Mouse (Mus musculus) CH12.LX (cell line): ENCODE data around the gene Eif1. TPM values are rescaled to one million over a fixed set of nuclear protein-coding genes. Genes with fewer than 3 reads are reported as not detected.

Experiments
- DNase-seq: peaks from one replicate; pipeline ENCODE4 v3.0.0-alpha.2; 2013; ENCODE audit errors: extremely low read depth
- H3K27ac ChIP-seq: 2 replicates; pipeline ENCODE4 v1.5.1; 2012; ENCODE audit warnings: low read depth, mild to moderate bottlenecking, control low read depth, moderate library complexity; ENCODE audit not compliant: insufficient read depth
- H3K27me3 ChIP-seq: replicated peaks from 2 replicates; pipeline ENCODE3; 2012; ENCODE audit warnings: inconsistent platforms
- H3K36me3 ChIP-seq, 2 experiments: replicated peaks in 1 of 2; 2 replicates each; pipeline versions ENCODE3 to v1.6.1; 2012; ENCODE audit warnings: inconsistent platforms in 1 of 2, low read length in 1 of 2, mild to moderate bottlenecking in 1 of 2, mixed read lengths in 1 of 2, moderate library complexity in 1 of 2; ENCODE audit not compliant: control insufficient read depth in 1 of 2, insufficient read depth in 1 of 2
- H3K4me1 ChIP-seq, 2 experiments: 2 replicates each; pipeline ENCODE4 v1.6.1; 2012; ENCODE audit warnings: inconsistent platforms in 1 of 2, moderate library complexity in 1 of 2; ENCODE audit not compliant: insufficient read depth in 2 of 2, control insufficient read depth in 1 of 2
- H3K4me2 ChIP-seq: 2 replicates; pipeline ENCODE4 v1.6.1; 2012; ENCODE audit warnings: low read depth, mild to moderate bottlenecking, control low read depth; ENCODE audit not compliant: poor library complexity, insufficient read depth, severe bottlenecking
- H3K4me3 ChIP-seq, 3 experiments: fragments of 150-350 bp in 1 of 3; sonication (generic) in 1 of 3; replicated peaks in 1 of 3; 2 replicates each; pipeline versions ENCODE3 to v1.5.1; 2011 to 2012; ENCODE audit warnings: low read depth in 2 of 3, low read length in 2 of 3, mild to moderate bottlenecking in 2 of 3, moderate library complexity in 2 of 3, control low read depth in 1 of 3, improper control_type of control experiment in 1 of 3, inconsistent platforms in 1 of 3, mixed read lengths in 1 of 3; ENCODE audit not compliant: poor library complexity in 1 of 3
- H3K79me2 ChIP-seq: replicated peaks from 2 replicates; pipeline ENCODE4 v1.6.1; 2012; ENCODE audit warnings: mild to moderate bottlenecking, moderate library complexity; ENCODE audit not compliant: control insufficient read depth, poor library complexity, insufficient read depth, severe bottlenecking; ENCODE audit errors: extremely low read depth
- H3K9ac ChIP-seq: 2 replicates; pipeline ENCODE4 v1.6.1; 2012; ENCODE audit warnings: low read depth, mild to moderate bottlenecking, control low read depth, moderate library complexity; ENCODE audit not compliant: insufficient read depth
- H3K9me3 ChIP-seq: replicated peaks from 2 replicates; pipeline ENCODE3; 2012; ENCODE audit warnings: low read length, inconsistent platforms, mixed read lengths
- CHD2 ChIP-seq: IDR thresholded peaks from 2 replicates; pipeline ENCODE4 v1.6.1; 2011; ENCODE audit warnings: low read length, improper control_type of control experiment
- CTCF ChIP-seq, 2 experiments: IDR thresholded peaks in 1 of 2; conservative IDR thresholded peaks in 1 of 2; 2 replicates each; pipeline ENCODE4 v1.5.1; 2011 to 2012; ENCODE audit warnings: low read depth in 2 of 2, low read length in 2 of 2, improper control_type of control experiment in 1 of 2, inconsistent platforms in 1 of 2, mild to moderate bottlenecking in 1 of 2, moderate library complexity in 1 of 2
- E2F4 ChIP-seq: IDR thresholded peaks from 2 replicates; pipeline ENCODE4 v1.6.1; 2011; ENCODE audit warnings: low read depth, low read length, improper control_type of control experiment; ENCODE audit not compliant: insufficient replicate concordance
- ELF1 ChIP-seq: IDR thresholded peaks from 2 replicates; pipeline ENCODE4 v1.6.1; 2014; ENCODE audit warnings: low read depth, mild to moderate bottlenecking, inconsistent platforms, low read length, improper control_type of control experiment
- ETS1 ChIP-seq: conservative IDR thresholded peaks from 2 replicates; pipeline ENCODE4 v1.6.1; 2012; ENCODE audit warnings: low read depth, mild to moderate bottlenecking, inconsistent platforms, low read length, improper control_type of control experiment, moderate library complexity
- HCFC1 ChIP-seq: IDR thresholded peaks from 2 replicates; pipeline ENCODE4 v1.6.1; 2012; ENCODE audit warnings: low read depth, mild to moderate bottlenecking, inconsistent platforms, low read length, improper control_type of control experiment
- IRF4 ChIP-seq: IDR thresholded peaks from 2 replicates; pipeline ENCODE4 v1.6.1; 2014; ENCODE audit warnings: low read depth, mild to moderate bottlenecking, inconsistent platforms, low read length, improper control_type of control experiment
- KAT2A ChIP-seq: IDR thresholded peaks from 2 replicates; pipeline ENCODE4 v1.6.1; 2012; ENCODE audit warnings: low read length, improper control_type of control experiment, inconsistent platforms; ENCODE audit not compliant: insufficient replicate concordance
- MAX ChIP-seq: IDR thresholded peaks from 2 replicates; pipeline ENCODE4 v1.6.1; 2011; ENCODE audit warnings: low read length, improper control_type of control experiment
- MAZ ChIP-seq: IDR thresholded peaks from 2 replicates; pipeline ENCODE4 v1.6.1; 2012; ENCODE audit warnings: low read depth, mild to moderate bottlenecking, inconsistent platforms, low read length, improper control_type of control experiment, moderate library complexity
- MEF2A ChIP-seq: IDR thresholded peaks from 2 replicates; pipeline ENCODE4 v1.6.1; 2014; ENCODE audit warnings: low read depth, mild to moderate bottlenecking, inconsistent platforms, low read length, improper control_type of control experiment, borderline replicate concordance
- MYC ChIP-seq: IDR thresholded peaks from 2 replicates; pipeline ENCODE4 v1.6.1; 2011; ENCODE audit warnings: low read depth, mild to moderate bottlenecking, improper control_type of control experiment, low read length
- PAX5 ChIP-seq: IDR thresholded peaks from 2 replicates; pipeline ENCODE4 v1.6.1; 2012; ENCODE audit warnings: low read length, inconsistent platforms, mixed read lengths
- RAD21 ChIP-seq: IDR thresholded peaks from 2 replicates; pipeline ENCODE4 v1.6.1; 2011; ENCODE audit warnings: low read depth, mild to moderate bottlenecking, low read length, improper control_type of control experiment, moderate library complexity
- RCOR1 ChIP-seq: conservative IDR thresholded peaks from 2 replicates; pipeline ENCODE4 v1.6.1; 2012; ENCODE audit warnings: low read depth, mild to moderate bottlenecking, inconsistent platforms, low read length, improper control_type of control experiment
- TCF12 ChIP-seq: IDR thresholded peaks from 2 replicates; pipeline ENCODE4 v1.6.1; 2014; ENCODE audit warnings: low read depth, mild to moderate bottlenecking, inconsistent platforms, low read length, improper control_type of control experiment
- UBTF ChIP-seq: IDR thresholded peaks from 2 replicates; pipeline ENCODE4 v1.6.1; 2012; ENCODE audit warnings: low read depth, mild to moderate bottlenecking, inconsistent platforms, low read length, improper control_type of control experiment, moderate library complexity
- ZC3H11A ChIP-seq: IDR thresholded peaks from 2 replicates; pipeline ENCODE4 v1.6.1; 2012; ENCODE audit warnings: low read depth, mild to moderate bottlenecking, inconsistent platforms, low read length, improper control_type of control experiment
- dilution Hi-C: fragments of 300-500 bp; cut with MboI; formaldehyde crosslinking; loops from 2 replicates; pipeline ENCODE4 v1.14.3; 2020; ENCODE audit warnings: low sequenced_read_pairs; ENCODE audit not compliant: extremely low pct_unique_long_range_greater_than_20kb, extremely low pct_ligation_motif_present
- in situ Hi-C: fragments of 300-500 bp; cut with MboI; formaldehyde crosslinking; loops from 3 replicates; pipeline ENCODE4 v1.14.3; 2019; ENCODE audit warnings: low sequenced_read_pairs, low pct_ligation_motif_present, low pct_unique_long_range_greater_than_20kb, mixed read lengths
- polyA plus RNA-seq: library from polyadenylated mRNA; unstranded; fragments of >175 nt; gene quantifications from 2 replicates; pipeline ENCODE4 v1.2.1, GENCODE M21; 2012; ENCODE audit warnings: low read depth; ENCODE audit not compliant: insufficient read length
- total RNA-seq, 2 experiments: library from RNA; depleted of rRNA; stranded (reverse); fragments of 300-350 nt in 1 of 2; fragments of >200 nt in 1 of 2; gene quantifications; 2 replicates each; pipeline ENCODE4 v1.2.3; 2012 to 2014

Eif1 gene
- total and polyA plus RNA-seq, 3 experiments: 249 to 989 (median 406) TPM

GRCm38 (mm10) chr11:100369145-100369544 lies 49.5 kb downstream of the Eif1 start:
- in situ Hi-C loops: no loop called here
- TF ChIP-seq E2F4 (no peak), HCFC1 (no peak), ZC3H11A (no peak)
- Histone ChIP-seq H3K27me3 (peaks cover 40% of the 10 kb centered on the region), H3K36me3 (no peaks in the 10 kb centered on the region), H3K9ac (no peak overlapping the region), H3K79me2 (no peaks in the 10 kb centered on the region), H3K9me3 (no peaks in the 10 kb centered on the region), H3K4me1 (peaks cover 0 to 3% of the 10 kb centered on the region in 2 experiments; a peak in 2 of 4 replicates), H3K27ac (no peak overlapping the region), H3K4me2 (no peak overlapping the region), H3K4me3 (no peak overlapping the region)
- DNase-seq: no peak
- dilution Hi-C loops: no loop called here

DNA sequence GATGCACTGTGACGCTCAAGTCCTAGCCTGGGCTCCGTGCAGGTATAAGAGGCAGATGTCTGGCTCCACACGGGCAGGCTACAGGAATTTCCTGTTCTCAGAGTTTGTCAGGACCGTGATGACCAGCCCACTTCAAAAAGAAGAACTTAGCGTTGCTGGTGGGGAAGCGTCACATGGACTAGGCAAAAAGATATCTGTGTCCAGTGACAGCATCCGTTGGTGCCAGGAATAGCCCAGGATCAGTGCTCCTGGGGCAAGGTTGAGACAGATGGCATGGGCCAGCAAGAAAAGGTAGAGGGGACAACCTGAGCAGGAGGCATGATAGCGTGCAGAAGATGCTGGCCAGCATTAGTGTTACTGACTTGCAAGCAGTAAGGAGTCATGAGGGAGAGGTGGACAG lies 50.1 kb downstream of the Eif1 start:
- no peak for TF ChIP-seq HCFC1
- no peak for TF ChIP-seq PAX5
- TF ChIP-seq CHD2: no peak
- no peak for TF ChIP-seq ELF1
- TF ChIP-seq ZC3H11A: no peak
- TF ChIP-seq TCF12: no peak
- no peak for TF ChIP-seq RCOR1
- TF ChIP-seq KAT2A: no peak
- TF ChIP-seq UBTF: no peak
- no peak for TF ChIP-seq RAD21
- no peak for TF ChIP-seq MAX
- no peak for TF ChIP-seq ETS1
- TF ChIP-seq MYC: no peak
- no peak for TF ChIP-seq E2F4
- TF ChIP-seq IRF4: no peak
- no peak for TF ChIP-seq MEF2A
- TF ChIP-seq CTCF (conservative IDR thresholded peaks at IDR 0.05 in 1 of 2, IDR thresholded peaks at IDR 0.05 in 1 of 2; ENCODE audit: low read depth in 2 of 2, low read length in 2 of 2): no peak
- no peak for TF ChIP-seq MAZ
- DNase-seq: no peak
- no peaks in the 10 kb centered on the region for H3K9me3 ChIP-seq
- H3K9ac ChIP-seq: no peak overlapping the region
- H3K4me1 ChIP-seq: peaks cover 0 to 3% of the 10 kb centered on the region in 2 experiments; a peak in 2 of 4 replicates
- no peaks in the 10 kb centered on the region for H3K79me2 ChIP-seq
- dilution Hi-C loops: no loop called here
- no peak overlapping the region for H3K4me3 ChIP-seq
- H3K36me3 ChIP-seq: no peaks in the 10 kb centered on the region
- in situ Hi-C loops: no loop called here
- H3K4me2 ChIP-seq: no peak overlapping the region
- H3K27ac ChIP-seq: no peak overlapping the region
- peaks cover 36% of the 10 kb centered on the region for H3K27me3 ChIP-seq

Other genes starting within 250 kb of the Eif1 start
Only the 20 nearest of the 21 such genes appear.
- not detected in 2 replicates for gene Krt35, start 223.6 kb upstream of the Eif1 start, total RNA-seq (2012; rRNA removed)
- gene Krt35, start 223.6 kb upstream of the Eif1 start, total RNA-seq (2014; rRNA removed): not detected in 2 replicates
- not detected in 2 replicates for gene Krt35, start 223.6 kb upstream of the Eif1 start, polyA plus RNA-seq
- gene Krt36, start 214.3 kb upstream of the Eif1 start, total RNA-seq (2012; rRNA removed): not detected in 2 replicates
- not detected in 2 replicates for gene Krt36, start 214.3 kb upstream of the Eif1 start, total RNA-seq (2014; rRNA removed)
- not detected in 2 replicates for gene Krt36, start 214.3 kb upstream of the Eif1 start, polyA plus RNA-seq
- gene Krt13, start 198.3 kb upstream of the Eif1 start, total RNA-seq (2012; rRNA removed): not detected in 2 replicates
- gene Krt13, start 198.3 kb upstream of the Eif1 start, total RNA-seq (2014; rRNA removed): not detected in 2 replicates
- gene Krt13, start 198.3 kb upstream of the Eif1 start, polyA plus RNA-seq: not detected in 2 replicates
- 0.21 TPM in 2 replicates for gene Krt15, start 184.0 kb upstream of the Eif1 start, total RNA-seq (2012; rRNA removed)
- not detected in 2 replicates for gene Krt15, start 184.0 kb upstream of the Eif1 start, total RNA-seq (2014; rRNA removed)
- not detected in 2 replicates for gene Krt15, start 184.0 kb upstream of the Eif1 start, polyA plus RNA-seq
- gene Krt19, start 171.2 kb upstream of the Eif1 start, total RNA-seq (2012; rRNA removed): 0.17 TPM in 1 of 2 replicates, not detected in the other
- not detected in 2 replicates for gene Krt19, start 171.2 kb upstream of the Eif1 start, total RNA-seq (2014; rRNA removed)
- not detected in 2 replicates for gene Krt19, start 171.2 kb upstream of the Eif1 start, polyA plus RNA-seq
- gene Krt9, start 126.6 kb upstream of the Eif1 start, total RNA-seq (2012; rRNA removed): not detected in 2 replicates
- not detected in 2 replicates for gene Krt9, start 126.6 kb upstream of the Eif1 start, total RNA-seq (2014; rRNA removed)
- not detected in 2 replicates for gene Krt9, start 126.6 kb upstream of the Eif1 start, polyA plus RNA-seq
- not detected in 2 replicates for gene Krt14, start 112.3 kb upstream of the Eif1 start, total RNA-seq (2012; rRNA removed)
- gene Krt14, start 112.3 kb upstream of the Eif1 start, total RNA-seq (2014; rRNA removed): not detected in 2 replicates
- not detected in 2 replicates for gene Krt14, start 112.3 kb upstream of the Eif1 start, polyA plus RNA-seq
- gene Krt16, start 71.0 kb upstream of the Eif1 start, total RNA-seq (2012; rRNA removed): 0.08 TPM in 1 of 2 replicates, not detected in the other
- gene Krt16, start 71.0 kb upstream of the Eif1 start, total RNA-seq (2014; rRNA removed): not detected in 2 replicates
- not detected in 2 replicates for gene Krt16, start 71.0 kb upstream of the Eif1 start, polyA plus RNA-seq
- gene Krt17, start 58.9 kb upstream of the Eif1 start, total RNA-seq (2012; rRNA removed): 0.76 and 0.97 TPM in 2 replicates
- 0.15 TPM in 1 of 2 replicates, not detected in the other for gene Krt17, start 58.9 kb upstream of the Eif1 start, total RNA-seq (2014; rRNA removed)
- not detected in 2 replicates for gene Krt17, start 58.9 kb upstream of the Eif1 start, polyA plus RNA-seq
- not detected in 2 replicates for gene Krt42, start 50.0 kb upstream of the Eif1 start, total RNA-seq (2012; rRNA removed)
- not detected in 2 replicates for gene Krt42, start 50.0 kb upstream of the Eif1 start, total RNA-seq (2014; rRNA removed)
- gene Krt42, start 50.0 kb upstream of the Eif1 start, polyA plus RNA-seq: not detected in 2 replicates
- not detected in 2 replicates for gene Gast, start 14.5 kb downstream of the Eif1 start, total RNA-seq (2012; rRNA removed)
- not detected in 2 replicates for gene Gast, start 14.5 kb downstream of the Eif1 start, total RNA-seq (2014; rRNA removed)
- not detected in 2 replicates for gene Gast, start 14.5 kb downstream of the Eif1 start, polyA plus RNA-seq
- 0.21 and 0.34 TPM in 2 replicates for gene Hap1, start 36.2 kb downstream of the Eif1 start, total RNA-seq (2012; rRNA removed)
- not detected in 2 replicates for gene Hap1, start 36.2 kb downstream of the Eif1 start, total RNA-seq (2014; rRNA removed)
- 0.22 TPM in 1 of 2 replicates, not detected in the other for gene Hap1, start 36.2 kb downstream of the Eif1 start, polyA plus RNA-seq
- gene Jup, start 77.9 kb downstream of the Eif1 start, total RNA-seq (2012; rRNA removed): 0.92 and 1.1 TPM in 2 replicates
- gene Jup, start 77.9 kb downstream of the Eif1 start, total RNA-seq (2014; rRNA removed): 0.34 and 0.68 TPM in 2 replicates
- 1.3 and 1.4 TPM in 2 replicates for gene Jup, start 77.9 kb downstream of the Eif1 start, polyA plus RNA-seq
- gene P3h4, start 95.0 kb downstream of the Eif1 start, total RNA-seq (2012; rRNA removed): 0.04 TPM in 1 of 2 replicates, not detected in the other
- not detected in 2 replicates for gene P3h4, start 95.0 kb downstream of the Eif1 start, total RNA-seq (2014; rRNA removed)
- gene P3h4, start 95.0 kb downstream of the Eif1 start, polyA plus RNA-seq: not detected in 2 replicates
- gene Fkbp10, start 95.8 kb downstream of the Eif1 start, total RNA-seq (2012; rRNA removed): 0.34 and 0.63 TPM in 2 replicates
- 0.24 and 0.46 TPM in 2 replicates for gene Fkbp10, start 95.8 kb downstream of the Eif1 start, total RNA-seq (2014; rRNA removed)
- 0.30 and 0.31 TPM in 2 replicates for gene Fkbp10, start 95.8 kb downstream of the Eif1 start, polyA plus RNA-seq
- 54.4 and 60.3 TPM in 2 replicates for gene Nt5c3b, start 121.9 kb downstream of the Eif1 start, total RNA-seq (2012; rRNA removed)
- gene Nt5c3b, start 121.9 kb downstream of the Eif1 start, total RNA-seq (2014; rRNA removed): 50.1 and 54.2 TPM in 2 replicates
- gene Nt5c3b, start 121.9 kb downstream of the Eif1 start, polyA plus RNA-seq: 63.5 and 68.2 TPM in 2 replicates
- 0.67 and 1.1 TPM in 2 replicates for gene Klhl10, start 122.0 kb downstream of the Eif1 start, total RNA-seq (2012; rRNA removed)
- gene Klhl10, start 122.0 kb downstream of the Eif1 start, total RNA-seq (2014; rRNA removed): 0.48 and 0.54 TPM in 2 replicates
- gene Klhl10, start 122.0 kb downstream of the Eif1 start, polyA plus RNA-seq: 0.30 and 0.56 TPM in 2 replicates
- 19.5 and 24.1 TPM in 2 replicates for gene Klhl11, start 152.9 kb downstream of the Eif1 start, total RNA-seq (2012; rRNA removed)
- 12.8 and 13.7 TPM in 2 replicates for gene Klhl11, start 152.9 kb downstream of the Eif1 start, total RNA-seq (2014; rRNA removed)
- gene Klhl11, start 152.9 kb downstream of the Eif1 start, polyA plus RNA-seq: 9.8 and 10.1 TPM in 2 replicates
- gene Acly, start 208.1 kb downstream of the Eif1 start, total RNA-seq (2012; rRNA removed): 246 and 263 TPM in 2 replicates
- gene Acly, start 208.1 kb downstream of the Eif1 start, total RNA-seq (2014; rRNA removed): 245 and 277 TPM in 2 replicates
- gene Acly, start 208.1 kb downstream of the Eif1 start, polyA plus RNA-seq: 196 and 213 TPM in 2 replicates
- 1.3 and 1.8 TPM in 2 replicates for gene Ttc25, start 225.7 kb downstream of the Eif1 start, total RNA-seq (2012; rRNA removed)
- gene Ttc25, start 225.7 kb downstream of the Eif1 start, total RNA-seq (2014; rRNA removed): 0.51 and 0.70 TPM in 2 replicates
- gene Ttc25, start 225.7 kb downstream of the Eif1 start, polyA plus RNA-seq: 6.4 and 12.8 TPM in 2 replicates